Mouse (Mus musculus) embryonic facial prominence, embryonic 10.5 days (tissue): ENCODE data around the gene Srebf2. TPM values are rescaled to one million over a fixed set of nuclear protein-coding genes. Genes with fewer than 3 reads are reported as not detected.
A peak's percentile ranks its signal among the peaks of the same experiment; 100 is the strongest.

Experiments used
- DNase-seq: peaks from one replicate; pipeline ENCODE4 v3.0.0-alpha.2; 2017; ENCODE audit warnings: low spot score
- H3K27ac ChIP-seq: fragments of 300-500 bp; sonication (generic); replicated peaks from 2 replicates; pipeline ENCODE4 v1.5.1; 2016; ENCODE audit warnings: mild to moderate bottlenecking
- H3K27me3 ChIP-seq: fragments of 300-500 bp; sonication (generic); replicated peaks from 2 replicates; pipeline ENCODE4 v1.6.1; 2016; ENCODE audit warnings: low read depth, mild to moderate bottlenecking; ENCODE audit not compliant: poor library complexity, severe bottlenecking
- H3K36me3 ChIP-seq: fragments of 300-500 bp; sonication (generic); replicated peaks from 2 replicates; pipeline ENCODE4 v1.6.1; 2016; ENCODE audit warnings: mild to moderate bottlenecking, moderate library complexity
- H3K4me1 ChIP-seq: fragments of 300-500 bp; sonication (generic); 2 replicates; pipeline ENCODE4 v1.6.1; 2016
- H3K4me3 ChIP-seq: fragments of 300-500 bp; sonication (generic); 2 replicates; pipeline ENCODE4 v1.5.1; 2016; ENCODE audit warnings: mild to moderate bottlenecking, moderate library complexity
- H3K9me3 ChIP-seq: fragments of 300-500 bp; sonication (generic); 2 replicates; pipeline ENCODE4 v1.6.1; 2016; ENCODE audit warnings: mild to moderate bottlenecking
- WGBS: fragments of 180-500 bp; shearing (Covaris S2); methylation state at CpG from one replicate; pipeline ENCODE4 v1.1.7; 2016; 5-methylcytosine and 5-hydroxymethylcytosine counted together
- microRNA counts: library from miRNA; unstranded; fragments of <30 nt; microRNA quantifications from one replicate; lab custom pipeline; 2017
- microRNA-seq: library from miRNA; unstranded; fragments of <30 nt; microRNA quantifications from one replicate; pipeline ENCODE4, GENCODE M21; 2017
- polyA plus RNA-seq: library from polyadenylated mRNA; unstranded; fragments of >200 nt; fragmentation: Nextera tagmentation; extraction: Ambion mirVana; gene quantifications from 2 replicates; pipeline ENCODE4 v1.2.1, GENCODE M21; 2016

Gene Srebf2
- polyA plus RNA-seq, 1 experiment from 2014 or later, result 172 TPM

GRCm38 (mm10) chr15:82247131-82247776, 100.3 kb downstream of the Srebf2 start:
- 81% methylated on average over 3 of the region's 3 CpGs for WGBS

DNA sequence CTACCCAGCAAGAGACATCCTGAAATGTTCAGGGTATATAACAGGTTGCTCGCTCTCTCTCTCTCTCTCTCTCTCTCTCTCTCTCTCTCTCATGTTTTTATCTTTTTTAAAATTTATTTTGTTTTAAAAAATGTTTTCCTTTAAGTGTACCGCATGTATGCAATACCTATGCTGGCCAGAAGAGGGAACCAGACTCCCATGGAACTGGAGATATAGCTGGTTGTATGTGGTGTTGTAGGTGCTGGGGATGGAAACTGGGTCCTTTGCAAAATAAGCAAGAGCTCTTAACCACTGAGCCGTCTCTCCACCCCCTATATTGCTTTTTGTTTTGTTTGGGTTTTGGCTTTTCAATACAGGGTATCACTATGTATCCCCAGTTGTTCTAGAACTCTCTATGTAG, 104.6 kb downstream of the Srebf2 start:
- 93% methylated on average over 3 of the region's 3 CpGs for WGBS
- no peak for DNase-seq

More at GRCm38 (mm10) chr15:82247131-82247776, 100.3 kb downstream of the Srebf2 start:
- Histone ChIP-seq H3K36me3 (no peaks in the 10 kb centered on the region), H3K4me1 (peaks cover 11% of the 10 kb centered on the region), H3K27ac (no peak overlapping the region), H3K9me3 (peaks cover 3% of the 10 kb centered on the region; the same call in 1 of the 2 replicates), H3K27me3 (no peaks in the 10 kb centered on the region), H3K4me3 (no peak overlapping the region)
- DNase-seq, result no peak

DNA sequence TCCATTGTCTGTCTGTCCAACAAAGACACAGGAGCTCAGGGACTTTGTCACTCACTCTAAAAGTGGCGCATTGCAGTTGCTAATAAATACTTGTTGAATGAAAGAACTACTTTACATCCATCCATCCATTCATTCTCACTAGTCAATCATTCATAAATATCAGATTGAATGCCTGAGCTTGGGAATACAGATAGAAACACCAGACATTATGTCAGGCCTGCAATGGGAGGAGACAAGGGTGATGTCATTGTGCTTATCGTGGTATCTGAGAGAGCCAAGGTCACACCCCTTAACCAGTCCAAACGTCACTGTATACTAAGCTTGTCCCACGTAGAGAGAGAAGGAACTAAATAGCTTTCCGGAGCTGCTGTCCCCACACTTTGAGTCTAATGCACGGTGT, 105.1 kb downstream of the Srebf2 start, which contains the start of gene 1500009C09Rik:
1500009C09Rik (plus strand) TSS at position 301 of the 400 bp plus-strand sequence.
- Histone ChIP-seq H3K4me3 (no peak within 1 kb of the TSS), H3K27ac (no peak within 1 kb of the TSS), H3K36me3 (no peaks in the 10 kb centered on the region), H3K9me3 (peaks cover 3% of the 10 kb centered on the region; the same call in 1 of the 2 replicates), H3K27me3 (peaks cover 6% of the 10 kb centered on the region), H3K4me1 (peaks cover 20% of the 10 kb centered on the region)
- no peak for DNase-seq
- 89% methylated on average over 6 of the region's 6 CpGs for WGBS

More for the DNA sequence above, 104.6 kb downstream of the Srebf2 start:
- H3K9me3 ChIP-seq, result peaks cover 3% of the 10 kb centered on the region; the same call in 1 of the 2 replicates
- peaks cover 6% of the 10 kb centered on the region; the same call in 1 of the 2 replicates for H3K27me3 ChIP-seq
- no peak overlapping the region for H3K27ac ChIP-seq
- H3K36me3 ChIP-seq, result no peaks in the 10 kb centered on the region
- no peak overlapping the region for H3K4me3 ChIP-seq
- H3K4me1 ChIP-seq, result peaks cover 15% of the 10 kb centered on the region

MicroRNA genes within 50 kb of the gene (microRNA counts, 519-probe panel; counts per million panel counts)
- microRNA mmu-miR-33 (lab: Ali Mortazavi, UCI), result 3,603 counts per million, percentile 73 among the panel's probes with 10 or more counts

Small RNAs within 50 kb of the gene (microRNA-seq; reads per million reads assigned to microRNA genes)
- gene Mir33, result 106 reads per million, percentile 49 among the genes with 10 or more reads in this experiment

Other genes with a start within 250 kb of the Srebf2 start
- 74.3 and 84.5 TPM in 2 replicates for gene Polr3h, start 220.9 kb upstream of the Srebf2 start, polyA plus RNA-seq
- gene Csdc2, start 210.4 kb upstream of the Srebf2 start, polyA plus RNA-seq, result 8.1 and 8.5 TPM in 2 replicates
- gene Pmm1, start 186.3 kb upstream of the Srebf2 start, polyA plus RNA-seq, result 21.9 and 26.9 TPM in 2 replicates
- gene 1700029P11Rik, start 166.6 kb upstream of the Srebf2 start, polyA plus RNA-seq, result not detected in 2 replicates
- 100 and 104 TPM in 2 replicates for gene Xrcc6, start 159.3 kb upstream of the Srebf2 start, polyA plus RNA-seq
- gene Desi1, start 113.3 kb upstream of the Srebf2 start, polyA plus RNA-seq, result 35.7 and 38.8 TPM in 2 replicates
- 389 and 393 TPM in 2 replicates for gene Snu13, start 99.6 kb upstream of the Srebf2 start, polyA plus RNA-seq
- not detected in 2 replicates for gene 4930407I10Rik, start 88.0 kb upstream of the Srebf2 start, polyA plus RNA-seq
- gene Mei1, start 77.2 kb upstream of the Srebf2 start, polyA plus RNA-seq, result 0.14 TPM in 1 of 2 replicates, not detected in the other
- 23.4 and 24.2 TPM in 2 replicates for gene Ccdc134, start 19.3 kb upstream of the Srebf2 start, polyA plus RNA-seq
- gene Shisa8, start 65.6 kb downstream of the Srebf2 start, polyA plus RNA-seq, result 0.35 and 0.38 TPM in 2 replicates
- gene Tnfrsf13c, start 77.2 kb downstream of the Srebf2 start, polyA plus RNA-seq, result 0.10 and 0.75 TPM in 2 replicates
- gene Cenpm, start 97.6 kb downstream of the Srebf2 start, polyA plus RNA-seq, result 81.5 and 82.5 TPM in 2 replicates
- not detected in 2 replicates for gene 1500009C09Rik, start 105.2 kb downstream of the Srebf2 start, polyA plus RNA-seq
- 49.4 and 55.6 TPM in 2 replicates for gene Sept3, start 127.7 kb downstream of the Srebf2 start, polyA plus RNA-seq
- gene Wbp2nl, start 151.8 kb downstream of the Srebf2 start, polyA plus RNA-seq, result 0.14 TPM in 1 of 2 replicates, not detected in the other
- 19.2 and 24.0 TPM in 2 replicates for gene Naga, start 191.7 kb downstream of the Srebf2 start, polyA plus RNA-seq
- 4.9 TPM in 2 replicates for gene Pheta2, start 191.8 kb downstream of the Srebf2 start, polyA plus RNA-seq
- 212 and 215 TPM in 2 replicates for gene Smdt1, start 191.8 kb downstream of the Srebf2 start, polyA plus RNA-seq
- 243 and 256 TPM in 2 replicates for gene Ndufa6, start 207.1 kb downstream of the Srebf2 start, polyA plus RNA-seq
- gene Cyp2d22, start 233.1 kb downstream of the Srebf2 start, polyA plus RNA-seq, result 2.1 and 3.0 TPM in 2 replicates
- gene Cyp2d11, start 246.8 kb downstream of the Srebf2 start, polyA plus RNA-seq, result not detected in 2 replicates